Mouse (Mus musculus) ES-Bruce4 (cell line): ENCODE measurements around the gene Slc9a9.

Source experiments
- CTCF ChIP-seq: IDR thresholded peaks from one replicate; pipeline ENCODE4 v1.8.1; 2011; ENCODE audit warnings: low read depth, low read length
- POLR2A ChIP-seq: IDR thresholded peaks from one replicate; pipeline ENCODE4 v1.8.1; 2011; ENCODE audit warnings: low read length; ENCODE audit not compliant: insufficient read depth

DNA sequence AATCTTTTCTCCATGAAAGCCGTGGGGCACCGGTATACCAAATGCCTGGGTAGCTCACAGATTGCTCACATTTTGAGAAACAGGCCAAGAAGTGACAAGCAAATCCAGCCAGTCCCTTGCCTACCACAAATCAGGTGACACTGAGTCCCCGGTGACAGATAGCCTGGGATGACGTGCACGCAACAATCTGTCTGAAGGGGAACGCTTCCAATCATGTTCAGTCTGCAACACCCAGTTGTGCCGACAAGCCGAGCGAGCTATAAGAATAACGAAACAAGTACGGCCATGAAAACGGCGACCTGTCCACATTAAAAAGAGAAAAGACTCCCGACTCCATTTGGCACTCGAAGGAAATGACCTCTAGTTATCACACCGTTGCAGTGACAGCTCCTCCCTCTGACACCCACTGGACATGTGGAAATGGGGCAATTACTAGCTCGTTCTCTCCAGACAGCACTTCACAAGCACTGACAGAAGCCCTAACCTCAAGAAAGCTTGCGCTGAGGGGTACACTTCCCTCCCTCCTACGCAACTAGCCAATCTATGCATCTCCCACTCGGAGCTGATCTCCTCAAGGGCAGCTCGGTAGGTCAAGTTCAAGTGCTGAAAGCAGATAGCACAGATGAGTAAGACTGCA is 587.1 kb downstream of the Slc9a9 start:
- TF ChIP-seq CTCF (no peak), POLR2A (no peak)
